In the genomic region with DNA sequence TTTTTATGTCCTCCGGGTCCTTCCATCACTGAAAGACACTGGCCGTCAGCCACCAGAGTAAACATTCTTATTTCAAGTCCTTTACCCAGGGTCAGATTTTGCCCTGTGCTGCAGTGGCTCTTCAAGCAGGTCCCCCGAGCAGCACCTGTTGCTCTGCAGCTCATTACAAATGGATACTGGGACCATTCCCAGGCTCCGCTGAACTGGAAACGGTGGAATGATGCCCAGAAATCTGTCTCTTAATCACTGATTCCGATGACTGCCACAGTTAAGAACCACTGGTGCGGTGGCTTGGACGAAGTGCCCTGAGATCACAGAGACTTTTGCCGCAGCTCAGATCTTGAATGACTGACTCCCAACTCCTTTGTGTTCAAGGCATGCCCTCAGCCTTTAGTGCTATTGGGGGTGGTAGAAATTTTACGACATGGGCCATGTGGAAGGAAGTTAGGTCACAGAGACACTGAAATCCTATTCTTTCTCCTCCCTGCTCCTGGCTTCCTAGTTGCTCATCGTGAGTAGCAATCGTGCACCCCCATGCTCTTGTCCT, we compare ENCODE assay signal across 8 mouse cellular contexts.
DNase-seq lines count a peak whose midpoint lies in the region; ATAC-seq lines count a peak whose summit lies in the region.

No protein-coding gene starts in this region.

- H3K36me3 ChIP-seq in forebrain, embryonic 13.5 days (ENCODE audit: poor library complexity, severe bottlenecking) = no peaks in the 10 kb centered on the region
- no peaks in the 10 kb centered on the region for H3K36me3 ChIP-seq in forebrain, embryonic 10.5 days (replicated peaks)
- H3K36me3 ChIP-seq in midbrain, embryonic 10.5 days = no peaks in the 10 kb centered on the region

- H3K4me1 ChIP-seq in forebrain, embryonic 13.5 days = peaks cover 9% of the 10 kb centered on the region; the same call in 1 of the 2 replicates
- no peaks in the 10 kb centered on the region for H3K4me1 ChIP-seq in forebrain, embryonic 10.5 days
- no peaks in the 10 kb centered on the region for H3K4me1 ChIP-seq in midbrain, embryonic 10.5 days

- no peak overlapping the region for H3K4me3 ChIP-seq in forebrain, embryonic 13.5 days
- H3K4me3 ChIP-seq in forebrain, embryonic 10.5 days = no peak overlapping the region
- no peak overlapping the region for H3K4me3 ChIP-seq in midbrain, embryonic 10.5 days

- no peak overlapping the region for H3K27ac ChIP-seq in forebrain, embryonic 13.5 days
- H3K27ac ChIP-seq in forebrain, embryonic 10.5 days = no peak overlapping the region
- no peak overlapping the region for H3K27ac ChIP-seq in midbrain, embryonic 10.5 days (replicated peaks)

- H3K27me3 ChIP-seq in forebrain, embryonic 13.5 days = no peaks in the 10 kb centered on the region
- H3K27me3 ChIP-seq in forebrain, embryonic 10.5 days (ENCODE audit: poor library complexity, severe bottlenecking) = no peaks in the 10 kb centered on the region
- no peaks in the 10 kb centered on the region for H3K27me3 ChIP-seq in midbrain, embryonic 10.5 days (ENCODE audit: low read depth, poor library complexity, severe bottlenecking)

- no peak for DNase-seq in forebrain, embryonic 10.5 days (ENCODE audit: extremely low spot score, low spot score)
- DNase-seq in ovary, postnatal 36 days (ENCODE audit: low spot score) = peak; percentile 13
- DNase-seq in ovary, adult 18-20 months (ENCODE audit: low spot score) = no peak
- DNase-seq in kidney, postnatal 10 days = peak; percentile 52
- peak; percentile 55 for DNase-seq in retina, postnatal 1 day
- DNase-seq in frontal cortex, postnatal 25 days (ENCODE audit: low spot score in 2 of 2) = no peak
- no peak for DNase-seq in midbrain, embryonic 10.5 days (ENCODE audit: low spot score)

- peak; percentile 81 for ATAC-seq in forebrain, embryonic 13.5 days

- H3K9me3 ChIP-seq in forebrain, embryonic 13.5 days (replicated peaks) = no peaks in the 10 kb centered on the region
- no peaks in the 10 kb centered on the region for H3K9me3 ChIP-seq in forebrain, embryonic 10.5 days
- H3K9me3 ChIP-seq in midbrain, embryonic 10.5 days (replicated peaks) = no peaks in the 10 kb centered on the region

- 62% methylated on average over 12 of the region's 12 CpGs for WGBS in forebrain, embryonic 13.5 days
- WGBS in forebrain, embryonic 10.5 days = 91% methylated on average over 12 of the region's 12 CpGs
- 84% methylated on average over 12 of the region's 12 CpGs for WGBS in midbrain, embryonic 10.5 days

- no peak overlapping the region for H3K4me2 ChIP-seq in forebrain, embryonic 13.5 days

- no peak overlapping the region for H3K9ac ChIP-seq in forebrain, embryonic 13.5 days

Comparison
In these comparisons a context has a peak if more than half of its experiments do, and no peak if none do; other contexts are left out.
1. DNase-seq: peak in ovary, postnatal 36 days (single experiment), kidney, postnatal 10 days (single experiment) and retina, postnatal 1 day (single experiment); none in forebrain, embryonic 10.5 days (single experiment), ovary, adult 18-20 months (single experiment), frontal cortex, postnatal 25 days (0 of 2) and midbrain, embryonic 10.5 days (single experiment).